Mouse (Mus musculus) embryonic facial prominence, embryonic 15.5 days (tissue): ENCODE data around the gene Rfx3. TPM values are rescaled to one million over a fixed set of nuclear protein-coding genes. Genes with fewer than 3 reads are reported as not detected.

Experiments used
- ATAC-seq: fragments of 200-750 bp; cut with Nextera tagmentation; 2 replicates; pipeline ENCODE4 v1.8.0; 2017; ENCODE audit warnings: low read depth, moderate TSS enrichment; ENCODE audit not compliant: insufficient number of reproducible peaks, low FRiP score, low TSS enrichment
- H3K27ac ChIP-seq: fragments of 300-500 bp; sonication (generic); replicated peaks from 2 replicates; pipeline ENCODE4 v1.5.1; 2015; ENCODE audit warnings: mild to moderate bottlenecking, inconsistent platforms
- H3K27me3 ChIP-seq: fragments of 300-500 bp; sonication (generic); 2 replicates; pipeline ENCODE4 v1.6.1; 2015; ENCODE audit warnings: inconsistent platforms
- H3K36me3 ChIP-seq: fragments of 300-500 bp; sonication (generic); 2 replicates; pipeline ENCODE4 v1.6.1; 2015; ENCODE audit warnings: mild to moderate bottlenecking, inconsistent platforms
- H3K4me1 ChIP-seq: fragments of 300-500 bp; sonication (generic); 2 replicates; pipeline ENCODE4 v1.6.1; 2015; ENCODE audit warnings: inconsistent platforms
- H3K4me2 ChIP-seq: fragments of 300-500 bp; sonication (generic); replicated peaks from 2 replicates; pipeline ENCODE4 v1.6.1; 2015; ENCODE audit warnings: mild to moderate bottlenecking, inconsistent platforms
- H3K4me3 ChIP-seq: fragments of 300-500 bp; sonication (generic); replicated peaks from 2 replicates; pipeline ENCODE4 v1.5.1; 2015; ENCODE audit warnings: mild to moderate bottlenecking, inconsistent platforms
- H3K9ac ChIP-seq: fragments of 300-500 bp; sonication (generic); 2 replicates; pipeline ENCODE4 v1.6.1; 2015; ENCODE audit warnings: inconsistent platforms
- H3K9me3 ChIP-seq: fragments of 300-500 bp; sonication (generic); replicated peaks from 2 replicates; pipeline ENCODE4 v1.6.1; 2016; ENCODE audit warnings: inconsistent platforms
- WGBS: fragments of 180-500 bp; shearing (Covaris S2); methylation state at CpG from one replicate; pipeline ENCODE4 v1.1.7; 2015; 5-methylcytosine and 5-hydroxymethylcytosine counted together
- polyA plus RNA-seq: library from polyadenylated mRNA; unstranded; fragments of >200 nt; fragmentation: Nextera tagmentation; extraction: Ambion mirVana; gene quantifications from 2 replicates; pipeline ENCODE4 v1.2.1, GENCODE M21; 2015

Gene Rfx3
- polyA plus RNA-seq, 1 experiment from 2014 or later = 16.2 TPM

DNA sequence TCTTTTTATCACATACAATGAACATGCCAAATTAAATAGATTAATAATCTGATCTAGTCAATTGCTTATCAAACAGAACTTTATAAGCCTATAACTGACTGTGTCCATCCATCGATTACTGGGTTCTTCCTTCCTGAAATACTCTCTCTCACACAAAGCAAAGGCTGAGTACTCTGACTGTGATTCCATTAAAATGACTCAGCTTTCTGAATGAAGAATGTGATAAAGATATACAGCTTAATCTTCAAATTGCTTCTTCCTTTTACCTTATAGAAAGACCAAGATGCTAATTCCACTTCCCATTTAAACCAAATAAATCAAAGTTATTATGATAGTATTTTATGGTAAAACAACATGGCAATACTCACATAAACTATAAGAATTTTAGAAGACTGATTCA, 105.8 kb downstream of the Rfx3 start:
- no peaks in the 10 kb centered on the region for H3K27me3 ChIP-seq

GRCm38 (mm10) chr19:27904655-27905054, 106.3 kb downstream of the Rfx3 start:
- Histone ChIP-seq H3K9me3 (no peaks in the 10 kb centered on the region), H3K36me3 (no peaks in the 10 kb centered on the region), H3K4me1 (no peaks in the 10 kb centered on the region), H3K27ac (no peak overlapping the region), H3K27me3 (no peaks in the 10 kb centered on the region), H3K4me2 (no peak overlapping the region), H3K4me3 (no peak overlapping the region), H3K9ac (no peak overlapping the region)
- peak; percentile 63; the same call in 1 of the 2 replicates for ATAC-seq
- WGBS = 55% methylated on average over 2 of the region's 2 CpGs

More for the DNA sequence above, 105.8 kb downstream of the Rfx3 start:
- Histone ChIP-seq H3K4me1 (no peaks in the 10 kb centered on the region), H3K4me3 (no peak overlapping the region), H3K9me3 (no peaks in the 10 kb centered on the region), H3K27ac (no peak overlapping the region), H3K36me3 (no peaks in the 10 kb centered on the region), H3K4me2 (no peak overlapping the region), H3K9ac (no peak overlapping the region)
- 78% methylated on average over 1 of the region's 1 CpGs for WGBS
- no peak for ATAC-seq

DNA sequence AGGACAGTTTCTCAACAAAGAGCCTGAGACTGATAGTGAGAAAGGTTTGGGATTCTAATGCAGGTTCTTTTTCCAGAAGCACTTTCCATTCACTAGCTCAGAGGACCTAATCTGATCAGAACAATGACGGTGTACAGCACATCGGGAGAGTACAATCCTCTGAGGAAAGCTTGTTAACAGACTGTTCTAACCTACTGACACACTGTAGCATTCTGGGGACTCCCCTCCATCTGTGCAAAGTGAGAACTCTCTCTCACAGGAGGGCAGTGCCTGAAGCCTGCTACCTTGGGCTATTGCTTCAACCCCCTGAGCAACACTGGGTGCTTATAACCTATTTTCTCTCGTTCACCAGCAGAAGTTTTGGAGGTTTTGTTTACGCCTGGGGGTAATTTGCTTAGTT, 106.8 kb downstream of the Rfx3 start:
- Histone ChIP-seq H3K9me3 (no peaks in the 10 kb centered on the region), H3K27ac (no peak overlapping the region), H3K9ac (no peak overlapping the region), H3K27me3 (no peaks in the 10 kb centered on the region), H3K36me3 (no peaks in the 10 kb centered on the region), H3K4me2 (no peak overlapping the region), H3K4me1 (no peaks in the 10 kb centered on the region), H3K4me3 (no peak overlapping the region)
- no peak; the same call in 1 of the 2 replicates for ATAC-seq
- 54% methylated on average over 4 of the region's 4 CpGs for WGBS

DNA sequence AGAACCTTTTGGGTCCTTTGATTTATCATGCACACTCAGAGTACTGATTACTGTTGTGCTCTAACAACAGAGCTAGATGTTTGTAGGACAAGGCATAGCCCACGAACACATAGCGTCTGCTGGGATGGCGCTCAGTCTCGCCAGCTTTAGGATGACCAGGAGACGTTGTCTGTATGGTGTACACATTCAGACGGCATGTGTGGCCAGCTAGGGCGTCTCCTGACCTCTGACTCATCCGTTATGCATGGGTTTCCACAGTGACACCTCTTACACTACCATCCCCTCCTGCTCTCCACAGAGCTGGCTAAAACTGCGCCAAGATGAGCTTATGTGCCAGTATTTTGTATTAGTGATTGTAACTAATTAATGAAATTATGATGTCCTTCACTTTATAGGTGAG, 108.4 kb downstream of the Rfx3 start:
- Histone ChIP-seq H3K36me3 (no peaks in the 10 kb centered on the region), H3K4me1 (no peaks in the 10 kb centered on the region), H3K27me3 (no peaks in the 10 kb centered on the region), H3K9me3 (no peaks in the 10 kb centered on the region), H3K4me2 (no peak overlapping the region), H3K27ac (no peak overlapping the region), H3K4me3 (no peak overlapping the region), H3K9ac (no peak overlapping the region)
- WGBS = 86% methylated on average over 9 of the region's 9 CpGs
- no peak for ATAC-seq

GRCm38 (mm10) chr19:27901693-27902092, 109.3 kb downstream of the Rfx3 start:
- Histone ChIP-seq H3K9me3 (no peaks in the 10 kb centered on the region), H3K9ac (no peak overlapping the region), H3K4me2 (no peak overlapping the region), H3K36me3 (no peaks in the 10 kb centered on the region), H3K4me1 (no peaks in the 10 kb centered on the region), H3K27ac (no peak overlapping the region), H3K4me3 (no peak overlapping the region), H3K27me3 (no peaks in the 10 kb centered on the region)
- 67% methylated on average over 6 of the region's 6 CpGs for WGBS
- ATAC-seq = no peak

DNA sequence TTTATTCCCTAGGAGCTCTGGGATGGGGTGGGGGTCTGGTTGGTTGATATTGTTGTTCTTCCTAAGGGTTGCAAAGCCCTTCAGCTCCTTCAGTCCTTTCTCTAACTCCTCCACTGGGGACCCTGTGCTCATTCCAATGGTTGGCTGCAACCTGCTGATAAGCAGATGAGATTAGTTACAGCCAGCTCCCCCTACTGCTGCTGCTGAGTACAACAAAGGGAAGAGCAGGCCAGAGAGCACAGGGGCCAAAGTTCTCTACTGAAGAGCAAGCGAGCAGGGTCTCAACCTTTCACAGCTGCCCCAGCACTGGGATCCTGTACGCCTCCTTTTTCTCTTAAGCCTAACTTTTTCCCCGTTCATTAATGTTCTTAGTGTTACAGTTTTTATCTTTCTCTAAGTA, 126.4 kb downstream of the Rfx3 start:
- H3K27ac ChIP-seq = no peak overlapping the region
- no peak overlapping the region for H3K4me3 ChIP-seq
- no peaks in the 10 kb centered on the region for H3K36me3 ChIP-seq
- WGBS = 90% methylated on average over 3 of the region's 3 CpGs
- H3K4me2 ChIP-seq = no peak overlapping the region
- no peak overlapping the region for H3K9ac ChIP-seq
- ATAC-seq = no peak
- no peaks in the 10 kb centered on the region for H3K27me3 ChIP-seq
- no peaks in the 10 kb centered on the region for H3K9me3 ChIP-seq
- no peaks in the 10 kb centered on the region for H3K4me1 ChIP-seq

- Histone ChIP-seq H3K9ac (no peak overlapping the region), H3K27me3 (no peaks in the 10 kb centered on the region), H3K4me1 (no peaks in the 10 kb centered on the region), H3K36me3 (no peaks in the 10 kb centered on the region), H3K27ac (no peak overlapping the region), H3K4me2 (no peak overlapping the region), H3K4me3 (no peak overlapping the region), H3K9me3 (no peaks in the 10 kb centered on the region)
- 80% methylated on average over 2 of the region's 2 CpGs for WGBS
- no peak for ATAC-seq
These were observed 133.5 kb downstream of the Rfx3 start for GRCm38 (mm10) chr19:27877429-27877828.

DNA sequence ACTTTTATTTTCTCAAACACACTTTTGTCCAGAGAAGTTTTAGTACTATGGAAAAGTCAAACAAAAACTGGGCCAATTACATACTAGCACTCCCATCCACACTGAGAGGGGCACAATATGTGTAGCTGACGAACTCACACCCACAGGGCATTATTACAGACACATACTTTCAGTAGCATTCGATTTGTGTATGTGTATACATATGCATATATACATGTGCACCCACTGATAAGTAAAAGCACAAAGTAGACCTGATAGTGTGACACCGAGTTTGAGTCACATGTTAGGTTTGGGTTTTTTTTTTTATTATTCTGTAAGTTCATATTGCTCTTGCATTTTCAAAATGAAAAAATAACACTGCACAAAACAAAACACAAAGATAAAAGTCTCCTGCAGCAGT, 140.2 kb downstream of the Rfx3 start:
- no peaks in the 10 kb centered on the region for H3K27me3 ChIP-seq
- H3K9ac ChIP-seq = no peak overlapping the region
- H3K4me1 ChIP-seq = no peaks in the 10 kb centered on the region
- WGBS = 88% methylated on average over 3 of the region's 3 CpGs
- no peaks in the 10 kb centered on the region for H3K9me3 ChIP-seq
- ATAC-seq = no peak
- H3K36me3 ChIP-seq = no peaks in the 10 kb centered on the region
- no peak overlapping the region for H3K4me2 ChIP-seq
- H3K27ac ChIP-seq = no peak overlapping the region
- no peak overlapping the region for H3K4me3 ChIP-seq

DNA sequence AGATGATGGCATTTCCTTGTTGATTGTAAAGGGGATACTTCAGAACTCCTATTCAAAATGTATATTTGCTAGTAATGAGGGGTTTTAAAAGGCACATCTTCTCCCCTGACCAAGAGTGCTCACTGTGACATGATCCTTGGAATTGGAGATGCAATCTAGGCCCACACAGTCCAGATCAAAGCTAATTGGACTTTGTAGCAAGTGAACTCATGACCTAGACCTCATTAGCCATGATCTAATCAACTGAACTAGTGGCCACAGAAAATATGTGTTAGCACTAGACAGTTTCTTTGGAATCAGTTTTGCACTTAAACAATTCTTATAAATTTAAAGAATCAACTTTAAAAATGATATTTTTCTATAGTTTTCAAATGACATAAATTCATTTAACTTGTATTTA, 151.3 kb downstream of the Rfx3 start:
- Histone ChIP-seq H3K4me2 (no peak overlapping the region), H3K4me3 (no peak overlapping the region), H3K27ac (no peak overlapping the region), H3K9me3 (no peaks in the 10 kb centered on the region), H3K9ac (no peak overlapping the region), H3K36me3 (no peaks in the 10 kb centered on the region), H3K27me3 (no peaks in the 10 kb centered on the region), H3K4me1 (no peaks in the 10 kb centered on the region)
- no peak for ATAC-seq

GRCm38 (mm10) chr19:27848946-27849345, 162.0 kb downstream of the Rfx3 start:
- Histone ChIP-seq H3K27ac (no peak overlapping the region), H3K4me3 (no peak overlapping the region), H3K27me3 (no peaks in the 10 kb centered on the region), H3K4me2 (no peak overlapping the region), H3K9ac (no peak overlapping the region), H3K4me1 (no peaks in the 10 kb centered on the region), H3K9me3 (no peaks in the 10 kb centered on the region), H3K36me3 (no peaks in the 10 kb centered on the region)
- WGBS = 79% methylated on average over 1 of the region's 1 CpGs
- ATAC-seq = no peak

GRCm38 (mm10) chr19:27847055-27847454, 163.9 kb downstream of the Rfx3 start:
- H3K4me3 ChIP-seq = no peak overlapping the region
- no peak overlapping the region for H3K4me2 ChIP-seq
- no peaks in the 10 kb centered on the region for H3K36me3 ChIP-seq
- H3K4me1 ChIP-seq = no peaks in the 10 kb centered on the region
- H3K9me3 ChIP-seq = no peaks in the 10 kb centered on the region
- H3K27ac ChIP-seq = no peak overlapping the region
- H3K27me3 ChIP-seq = no peaks in the 10 kb centered on the region
- 72% methylated on average over 4 of the region's 4 CpGs for WGBS
- no peak overlapping the region for H3K9ac ChIP-seq
- no peak for ATAC-seq

GRCm38 (mm10) chr19:27838635-27839034, 172.3 kb downstream of the Rfx3 start:
- Histone ChIP-seq H3K4me1 (no peaks in the 10 kb centered on the region), H3K9ac (no peak overlapping the region), H3K27me3 (no peaks in the 10 kb centered on the region), H3K4me3 (no peak overlapping the region), H3K4me2 (no peak overlapping the region), H3K9me3 (no peaks in the 10 kb centered on the region), H3K36me3 (no peaks in the 10 kb centered on the region), H3K27ac (no peak overlapping the region)
- ATAC-seq = no peak
- 69% methylated on average over 3 of the region's 3 CpGs for WGBS
